Mouse (Mus musculus): ENCODE measurements around the gene Arpc1b. TPM values are rescaled to one million over a fixed set of nuclear protein-coding genes. Genes with fewer than 3 reads are reported as not detected.
A peak's percentile ranks its signal among the peaks of the same experiment; 100 is the strongest.

Gene Arpc1b
- polyA plus RNA-seq, 2 experiments = 74.7 to 80.1 TPM

DNA sequence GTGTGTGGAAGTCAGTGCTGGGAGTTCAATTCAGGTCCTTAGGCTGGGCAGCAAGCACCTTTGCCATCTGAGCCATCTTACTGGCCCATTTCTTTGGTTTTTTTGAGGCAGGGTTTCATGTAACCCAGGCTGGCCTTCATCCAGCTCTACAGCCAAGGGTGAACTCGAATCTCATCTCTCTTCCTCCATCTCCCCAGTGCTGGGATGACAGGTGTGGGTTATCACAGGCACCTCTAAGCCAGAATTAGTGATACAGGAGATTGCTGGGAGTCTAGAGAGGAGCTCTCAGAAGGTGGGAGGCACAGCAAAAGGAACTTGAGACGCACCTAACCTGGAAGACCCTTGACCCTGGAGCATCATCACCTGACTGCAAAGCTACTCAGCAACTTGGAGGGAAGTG lies 599 bp upstream of the Arpc1b start:
- Histone ChIP-seq H3K27me3 (ENCODE audit: control insufficient read depth, insufficient read depth, low read length) (no peaks in the 10 kb centered on the region), H3K9me3 (ENCODE audit: control insufficient read depth, low read length) (no peaks in the 10 kb centered on the region), H3K36me3 (replicated peaks; ENCODE audit: control insufficient read depth, insufficient read depth, low read depth) (peaks cover 4% of the 10 kb centered on the region; the same call in 1 of the 2 replicates), H3K4me1 (replicated peaks; ENCODE audit: control insufficient read depth in 2 of 2, insufficient read depth in 2 of 2, low read length in 1 of 2) (no peaks in the 10 kb centered on the region), H3K4me2 (ENCODE audit: low read depth) (peak overlapping the region; percentile 71), H3K4me3 (ENCODE audit: insufficient read depth in 1 of 2, low read depth in 2 of 2, low read length in 2 of 2) (peak overlapping the region; percentile 59 to 82; a peak in 2 of 4 replicates), H3K27ac (no peak overlapping the region), H3K9ac (replicated peaks) (no peak overlapping the region)
- DNase-seq (ENCODE audit: low read depth in 3 of 3, low spot score in 3 of 3) = no peak
- no peak for ATAC-seq (ENCODE audit: insufficient read depth)
- WGBS (ENCODE audit: insufficient replicate concordance) = 36% methylated on average over 2 of the region's 2 CpGs
- no peak for TF ChIP-seq EP300 (IDR thresholded peaks at IDR 0.05; ENCODE audit: low read depth)
- no peak for TF ChIP-seq CTCF (IDR thresholded peaks at IDR 0.05; ENCODE audit: low read depth)

DNA sequence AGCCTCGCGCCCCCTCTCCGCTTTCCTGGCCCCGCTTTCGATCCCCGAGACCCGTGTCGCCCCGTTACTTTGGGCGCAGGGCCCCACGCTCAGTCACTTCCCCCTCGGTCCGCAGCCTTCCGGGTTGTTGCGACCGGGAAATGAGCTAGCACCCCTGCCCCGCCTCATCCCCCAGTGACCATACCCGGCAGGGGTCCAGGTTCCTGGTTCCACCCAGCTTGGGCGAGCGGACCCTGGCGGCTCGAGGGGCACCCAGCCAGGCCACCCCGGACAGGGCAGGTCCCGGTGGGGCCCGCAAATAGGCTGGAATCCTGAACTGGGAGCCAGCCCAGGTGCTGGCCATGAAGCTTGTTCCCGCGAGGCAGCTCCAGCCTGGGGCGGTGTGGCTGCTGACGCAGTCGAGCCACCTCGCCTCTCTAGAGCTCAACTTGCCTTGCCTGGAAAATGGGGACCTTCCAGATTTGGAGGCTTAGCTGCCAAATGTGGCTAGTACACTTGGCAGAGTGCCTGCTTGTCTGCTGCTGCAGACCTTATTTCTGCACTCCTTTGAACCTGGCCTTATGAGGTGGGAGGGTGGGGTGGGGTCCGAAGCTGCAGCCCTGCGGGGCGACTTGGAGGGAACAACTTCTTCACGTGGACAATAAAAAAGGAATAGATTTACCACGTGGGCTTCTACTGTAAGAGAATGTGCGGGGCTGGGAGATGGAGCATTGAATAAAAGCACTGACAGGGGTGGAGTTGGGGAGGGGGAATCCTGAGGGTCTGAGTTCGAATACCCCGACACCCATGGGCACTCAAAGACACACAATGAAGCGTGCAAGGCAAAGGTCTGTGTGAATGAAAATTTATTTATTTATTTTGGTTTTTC lies 825 bp downstream of the Arpc1b start:
- peak overlapping the region; percentile 71 for H3K4me2 ChIP-seq (ENCODE audit: low read depth)
- ATAC-seq (ENCODE audit: insufficient read depth) (peak; percentile 38; the same call in 1 of the 2 replicates), DNase-seq (ENCODE audit: low read depth in 3 of 3, low spot score in 3 of 3) (no peak)
- no peaks in the 10 kb centered on the region for H3K4me1 ChIP-seq (replicated peaks; ENCODE audit: control insufficient read depth in 2 of 2, insufficient read depth in 2 of 2, low read length in 1 of 2)
- no peaks in the 10 kb centered on the region for H3K27me3 ChIP-seq (ENCODE audit: control insufficient read depth, insufficient read depth, low read length)
- peak overlapping the region; percentile 57 for H3K9ac ChIP-seq (replicated peaks)
- 5% methylated on average over 40 of the region's 40 CpGs for WGBS (ENCODE audit: insufficient replicate concordance)
- H3K4me3 ChIP-seq (ENCODE audit: insufficient read depth in 1 of 2, low read depth in 2 of 2, low read length in 2 of 2) = peak overlapping the region; percentile 59 to 82
- TF ChIP-seq CTCF (IDR thresholded peaks at IDR 0.05; ENCODE audit: low read depth) (no peak), EP300 (IDR thresholded peaks at IDR 0.05; ENCODE audit: low read depth) (no peak)
- H3K27ac ChIP-seq = no peak overlapping the region
- no peaks in the 10 kb centered on the region for H3K36me3 ChIP-seq (replicated peaks; ENCODE audit: control insufficient read depth, insufficient read depth, low read depth)
- no peaks in the 10 kb centered on the region for H3K9me3 ChIP-seq (ENCODE audit: control insufficient read depth, low read length)

DNA sequence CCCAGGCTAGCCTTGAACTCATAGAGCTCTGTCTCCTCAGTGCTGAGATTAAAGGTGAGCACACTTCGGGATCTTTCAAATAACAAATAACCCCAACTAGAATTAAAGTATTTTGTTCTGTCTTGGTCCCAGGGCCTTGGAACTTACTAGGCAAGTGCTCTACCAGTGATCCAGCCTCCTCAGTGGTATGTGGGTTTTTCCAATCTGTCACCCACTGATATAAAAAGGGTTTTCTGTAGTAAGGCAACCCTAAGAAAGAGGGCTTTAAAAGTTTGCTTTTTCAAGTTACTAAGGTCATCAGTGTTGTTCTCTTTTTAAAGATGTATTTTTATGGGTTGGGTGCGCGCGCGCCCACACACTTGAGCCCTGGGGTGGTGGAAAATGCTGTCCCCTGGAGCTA lies 1.7 kb downstream of the Arpc1b start:
- no peak for DNase-seq (ENCODE audit: low read depth in 3 of 3, low spot score in 3 of 3)
- Histone ChIP-seq H3K27ac (no peak overlapping the region), H3K4me3 (ENCODE audit: insufficient read depth in 1 of 2, low read depth in 2 of 2, low read length in 2 of 2) (peak overlapping the region in 1 of 2 experiments; percentile 14; a peak in 1 of 4 replicates), H3K4me2 (ENCODE audit: low read depth) (peak overlapping the region; percentile 71), H3K9ac (replicated peaks) (no peak overlapping the region), H3K9me3 (ENCODE audit: control insufficient read depth, low read length) (no peaks in the 10 kb centered on the region), H3K4me1 (replicated peaks; ENCODE audit: control insufficient read depth in 2 of 2, insufficient read depth in 2 of 2, low read length in 1 of 2) (no peaks in the 10 kb centered on the region), H3K36me3 (replicated peaks; ENCODE audit: control insufficient read depth, insufficient read depth, low read depth) (no peaks in the 10 kb centered on the region), H3K27me3 (ENCODE audit: control insufficient read depth, insufficient read depth, low read length) (no peaks in the 10 kb centered on the region)
- ATAC-seq (ENCODE audit: insufficient read depth) = no peak
- no peak for TF ChIP-seq CTCF (IDR thresholded peaks at IDR 0.05; ENCODE audit: low read depth)
- TF ChIP-seq EP300 (IDR thresholded peaks at IDR 0.05; ENCODE audit: low read depth) = no peak
- 70% methylated on average over 5 of the region's 5 CpGs for WGBS (ENCODE audit: insufficient replicate concordance)

DNA sequence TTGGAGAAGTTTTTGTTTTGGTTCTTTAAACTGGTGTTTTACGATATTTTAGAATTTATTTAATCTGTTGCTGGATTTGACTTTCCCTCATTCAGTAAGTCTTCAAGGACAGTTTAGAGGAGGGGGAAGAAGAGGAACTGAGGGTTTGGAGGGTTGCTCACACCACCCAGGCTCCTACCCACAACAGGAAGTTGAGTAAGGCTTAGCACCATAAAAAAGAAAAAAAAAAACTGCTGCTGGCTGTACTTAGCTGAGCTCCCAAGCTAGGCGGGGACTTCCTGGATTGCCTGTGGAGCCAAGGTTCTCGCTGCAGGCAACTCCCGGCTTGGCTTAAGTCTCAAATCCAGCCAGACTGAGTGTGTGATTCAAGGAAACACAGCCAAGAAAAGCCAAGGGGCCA lies 2.3 kb downstream of the Arpc1b start:
- TF ChIP-seq EP300 (IDR thresholded peaks at IDR 0.05; ENCODE audit: low read depth) (no peak), CTCF (IDR thresholded peaks at IDR 0.05; ENCODE audit: low read depth) (no peak)
- 10% methylated on average over 4 of the region's 4 CpGs for WGBS (ENCODE audit: insufficient replicate concordance)
- Histone ChIP-seq H3K9ac (replicated peaks) (no peak overlapping the region), H3K27me3 (ENCODE audit: control insufficient read depth, insufficient read depth, low read length) (no peaks in the 10 kb centered on the region), H3K9me3 (ENCODE audit: control insufficient read depth, low read length) (no peaks in the 10 kb centered on the region), H3K4me2 (ENCODE audit: low read depth) (peak overlapping the region; percentile 71), H3K36me3 (replicated peaks; ENCODE audit: control insufficient read depth, insufficient read depth, low read depth) (no peaks in the 10 kb centered on the region), H3K27ac (no peak overlapping the region), H3K4me1 (replicated peaks; ENCODE audit: control insufficient read depth in 2 of 2, insufficient read depth in 2 of 2, low read length in 1 of 2) (no peaks in the 10 kb centered on the region), H3K4me3 (ENCODE audit: insufficient read depth in 1 of 2, low read depth in 2 of 2, low read length in 2 of 2) (peak overlapping the region in 1 of 2 experiments; percentile 16; a peak in 1 of 4 replicates)
- DNase-seq (ENCODE audit: low read depth in 3 of 3, low spot score in 3 of 3) (no peak), ATAC-seq (ENCODE audit: insufficient read depth) (no peak)

GRCm38 (mm10) chr5:145116916-145117315 lies 2.9 kb downstream of the Arpc1b start:
- peak overlapping the region; percentile 71; the same call in 1 of the 2 replicates for H3K4me2 ChIP-seq (ENCODE audit: low read depth)
- no peak overlapping the region for H3K27ac ChIP-seq
- H3K36me3 ChIP-seq (replicated peaks; ENCODE audit: control insufficient read depth, insufficient read depth, low read depth) = no peaks in the 10 kb centered on the region
- no peak for DNase-seq (ENCODE audit: low read depth in 3 of 3, low spot score in 3 of 3)
- no peak overlapping the region for H3K4me3 ChIP-seq (ENCODE audit: insufficient read depth in 1 of 2, low read depth in 2 of 2, low read length in 2 of 2)
- peak; percentile 89 for TF ChIP-seq CTCF (IDR thresholded peaks at IDR 0.05; ENCODE audit: low read depth)
- TF ChIP-seq EP300 (IDR thresholded peaks at IDR 0.05; ENCODE audit: low read depth) = no peak
- H3K27me3 ChIP-seq (ENCODE audit: control insufficient read depth, insufficient read depth, low read length) = no peaks in the 10 kb centered on the region
- H3K9me3 ChIP-seq (ENCODE audit: control insufficient read depth, low read length) = no peaks in the 10 kb centered on the region
- no peak overlapping the region for H3K9ac ChIP-seq (replicated peaks)
- WGBS (ENCODE audit: insufficient replicate concordance) = 34% methylated on average over 10 of the region's 10 CpGs
- no peaks in the 10 kb centered on the region for H3K4me1 ChIP-seq (replicated peaks; ENCODE audit: control insufficient read depth in 2 of 2, insufficient read depth in 2 of 2, low read length in 1 of 2)
- peak; percentile 11; the same call in 1 of the 2 replicates for ATAC-seq (ENCODE audit: insufficient read depth)

Measured in liver, embryonic 14.5 days (tissue).